Mouse (Mus musculus): ENCODE results near the gene Atoh7.
"Not testable (repeated sequence)": the region's sequence is repeated elsewhere in the genome, so short reads cannot be mapped to it uniquely, and the experiment has no call there.

Gene Atoh7

GRCm38 (mm10) chr10:63099521-63099920, at the start of gene Atoh7:
Gene Atoh7 (plus strand): TSS chr10:63099651.
- DNase-seq, result no peak

GRCm38 (mm10) chr10:63051267-63051666, 48.2 kb upstream of the Atoh7 start:
- no peak for DNase-seq

GRCm38 (mm10) chr10:63052011-63052410, 47.4 kb upstream of the Atoh7 start:
- DNase-seq, result no peak

- no peak for DNase-seq
Measured at GRCm38 (mm10) chr10:63053007-63053406, 46.4 kb upstream of the Atoh7 start.

- DNase-seq, result not testable (repeated sequence)
Measured at GRCm38 (mm10) chr10:63054071-63054470, 45.4 kb upstream of the Atoh7 start.

- no peak for DNase-seq
Measured at GRCm38 (mm10) chr10:63054586-63054985, 44.9 kb upstream of the Atoh7 start.

- peak; percentile 76 for DNase-seq
Measured at GRCm38 (mm10) chr10:63056966-63057750, 42.3 kb upstream of the Atoh7 start.

GRCm38 (mm10) chr10:63059862-63060261, 39.6 kb upstream of the Atoh7 start, which contains the start of gene Pbld1:
Gene Pbld1 (plus strand): TSS chr10:63060162.
- DNase-seq, result no peak

- peak; percentile 88 for DNase-seq
Measured at GRCm38 (mm10) chr10:63060406-63060805, 39.0 kb upstream of the Atoh7 start.

GRCm38 (mm10) chr10:63061266-63061665, 38.2 kb upstream of the Atoh7 start:
- DNase-seq, result peak; percentile 73

- peak; percentile 78 for DNase-seq
Measured at GRCm38 (mm10) chr10:63062696-63063095, 36.8 kb upstream of the Atoh7 start.

- DNase-seq, result no peak
Measured at GRCm38 (mm10) chr10:63063365-63063764, 36.1 kb upstream of the Atoh7 start.

GRCm38 (mm10) chr10:63064516-63064915, 34.9 kb upstream of the Atoh7 start:
- peak; percentile 63 for DNase-seq

GRCm38 (mm10) chr10:63065561-63065960, 33.9 kb upstream of the Atoh7 start:
- no peak for DNase-seq

- DNase-seq, result peak; percentile 78
Measured at GRCm38 (mm10) chr10:63065988-63066387, 33.5 kb upstream of the Atoh7 start.

- DNase-seq, result no peak
Measured at GRCm38 (mm10) chr10:63086304-63086703, 13.1 kb upstream of the Atoh7 start.

GRCm38 (mm10) chr10:63089103-63089757, 10.2 kb upstream of the Atoh7 start:
- DNase-seq, result no peak

GRCm38 (mm10) chr10:63089758-63090571, 9.5 kb upstream of the Atoh7 start:
- DNase-seq, result no peak

GRCm38 (mm10) chr10:63091915-63092314, 7.5 kb upstream of the Atoh7 start:
- no peak for DNase-seq

GRCm38 (mm10) chr10:63092616-63093550, 6.6 kb upstream of the Atoh7 start:
- DNase-seq, result no peak

- DNase-seq, result no peak
Measured at GRCm38 (mm10) chr10:63096757-63097156, 2.7 kb upstream of the Atoh7 start.

GRCm38 (mm10) chr10:63098191-63098590, 1.3 kb upstream of the Atoh7 start:
- no peak for DNase-seq

Data from kidney, adult 11 months (tissue).